Mouse (Mus musculus) kidney, postnatal 4 days (tissue): ENCODE measurements around the gene Syt16.

Experiments used
- DNase-seq, 2 experiments: peaks; one replicate each; pipeline ENCODE4 v3.0.0; 2021; ENCODE audit warnings: mixed read lengths in 2 of 2

Syt16 gene

DNA sequence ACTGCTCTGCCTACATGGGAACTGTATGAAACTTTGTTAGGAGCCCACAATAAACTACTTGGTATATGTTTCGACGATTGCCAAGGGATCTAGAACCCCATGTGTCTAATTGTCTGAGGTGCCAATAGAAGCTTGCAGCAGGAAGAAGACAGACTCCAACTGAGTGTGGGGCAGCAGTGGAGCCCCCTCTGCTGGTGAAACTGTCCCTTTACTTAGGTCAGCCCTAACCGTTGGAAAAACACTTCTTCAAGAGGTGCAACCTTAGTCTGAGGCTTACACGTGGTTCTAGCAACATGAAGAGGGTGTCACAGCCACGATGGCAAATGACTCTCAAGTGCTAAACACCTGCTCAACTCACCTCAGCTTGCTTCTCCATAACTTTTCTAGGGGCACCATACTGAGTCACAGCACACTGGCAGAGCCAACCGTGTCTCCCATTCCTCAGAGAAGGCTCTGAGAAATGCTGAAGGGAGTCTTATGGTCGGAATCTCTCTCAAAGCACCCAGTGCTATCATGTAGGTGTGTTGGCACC, 17.3 kb downstream of the Syt16 start:
- peak; percentile 67 to 69 for DNase-seq

DNA sequence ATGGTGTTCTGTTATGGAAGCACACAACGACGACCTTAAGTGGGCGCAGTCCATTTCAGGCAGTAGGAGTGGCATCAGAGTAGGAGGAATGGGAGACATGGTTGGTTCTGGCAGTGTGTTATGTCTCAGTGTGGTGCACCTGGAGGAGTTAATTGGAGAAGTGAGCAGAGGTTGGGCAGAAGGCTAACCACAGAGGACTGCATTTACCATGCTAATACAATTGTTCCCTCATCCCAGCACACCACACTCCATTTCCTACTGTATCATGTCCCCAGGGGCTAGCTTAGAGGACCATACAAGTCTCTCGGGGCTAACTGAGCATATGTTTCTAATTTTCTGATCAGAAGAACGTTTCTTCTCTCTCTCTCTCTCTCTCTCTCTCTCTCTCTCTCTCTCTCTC, 18.0 kb downstream of the Syt16 start:
- no peak for DNase-seq

DNA sequence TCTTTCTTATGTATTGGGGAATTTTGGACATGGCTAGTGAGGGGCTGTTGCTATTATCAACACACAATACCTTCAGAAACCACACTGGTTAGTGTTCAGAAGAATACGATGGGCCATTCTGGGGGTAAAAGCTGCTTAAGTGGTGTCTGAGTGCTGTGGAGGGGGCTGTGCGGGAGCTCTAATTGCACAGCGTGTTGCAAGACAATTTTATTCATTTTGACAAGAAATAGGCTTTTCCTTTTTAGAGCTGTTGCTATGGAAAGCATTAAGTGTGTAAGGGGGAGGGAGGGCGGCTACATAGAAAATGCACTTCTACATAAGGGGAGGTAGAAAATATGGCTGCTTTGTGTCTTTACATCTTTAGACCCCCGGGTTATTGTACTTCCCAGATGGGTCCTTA, 25.8 kb downstream of the Syt16 start:
- no peak for DNase-seq

DNA sequence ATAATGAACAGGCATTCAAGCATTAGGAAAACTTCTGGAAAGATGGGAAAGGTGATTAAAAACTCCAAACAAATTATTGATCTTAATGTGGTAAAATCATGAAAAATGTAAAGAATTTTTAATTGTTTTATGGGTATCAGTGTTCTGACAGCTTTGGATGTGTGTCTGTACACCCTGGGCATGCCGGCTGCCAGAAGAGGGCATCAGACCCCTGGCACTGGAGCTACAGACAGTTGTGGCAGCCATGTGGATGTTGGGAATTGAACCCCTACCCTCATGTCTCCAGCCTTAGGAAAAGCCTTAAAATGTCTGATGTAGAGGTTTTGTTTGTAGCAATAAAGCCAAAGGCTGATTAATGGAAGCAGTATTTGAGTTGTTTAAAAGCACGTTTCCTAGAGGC, 27.5 kb downstream of the Syt16 start:
- DNase-seq, result no peak

DNA sequence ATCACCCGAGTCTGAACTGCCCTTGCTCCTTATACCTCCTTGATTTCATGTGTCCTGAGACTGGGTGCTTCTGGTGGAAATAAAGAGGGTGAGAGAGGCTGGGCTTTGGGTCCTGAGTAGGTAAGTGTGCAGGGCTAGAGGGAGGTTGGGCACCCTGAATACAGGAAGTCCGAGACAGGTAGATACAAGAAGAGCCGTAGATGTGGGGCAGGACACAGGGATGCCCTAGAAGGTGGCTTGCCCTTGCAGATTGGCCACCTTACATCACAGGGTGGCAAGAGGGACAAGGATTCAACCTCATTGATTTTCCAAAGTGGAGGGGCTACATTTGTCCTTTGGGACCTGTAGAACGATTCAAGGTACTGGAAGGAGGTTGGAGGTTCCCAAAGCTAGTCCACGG, 45.8 kb downstream of the Syt16 start:
- DNase-seq, result no peak

DNA sequence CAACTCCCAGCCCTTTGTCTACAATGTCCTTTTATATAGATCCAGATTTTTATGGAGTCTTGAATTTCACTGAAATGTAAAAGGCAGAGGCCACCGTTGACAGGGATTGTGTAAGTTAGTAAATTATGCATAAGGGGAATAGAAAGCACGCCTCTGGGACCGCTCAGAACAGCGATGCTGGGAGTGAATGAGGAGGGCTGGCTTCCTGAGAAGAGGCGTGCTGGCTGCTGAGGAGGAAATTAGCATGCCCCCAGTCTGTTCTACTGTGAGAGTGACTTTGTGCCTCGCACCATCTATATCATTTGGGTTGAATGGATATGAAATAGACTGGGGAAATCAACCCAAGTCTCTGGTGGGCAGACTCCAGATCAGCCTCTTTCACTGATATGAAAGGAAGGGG, 46.3 kb downstream of the Syt16 start:
- no peak for DNase-seq

DNA sequence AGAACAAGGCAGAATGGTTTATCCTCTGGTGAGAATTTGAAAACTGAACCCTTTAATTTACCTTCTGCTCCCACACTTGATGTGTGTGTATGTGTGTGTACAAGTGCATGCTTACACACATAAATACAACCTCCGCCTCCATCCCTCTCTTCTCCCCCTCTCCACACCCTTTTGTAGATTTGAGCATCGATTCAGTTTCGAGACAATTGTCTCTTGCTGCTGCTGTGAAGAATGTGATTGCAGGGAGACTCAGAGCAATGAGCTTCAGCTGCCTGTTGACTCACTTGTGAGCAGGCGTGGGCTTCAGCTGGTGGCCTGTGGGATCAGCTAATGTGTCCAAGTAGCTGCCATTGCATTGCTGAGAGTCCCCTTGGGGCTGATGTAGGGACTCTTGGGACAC, 46.8 kb downstream of the Syt16 start:
- no peak for DNase-seq

DNA sequence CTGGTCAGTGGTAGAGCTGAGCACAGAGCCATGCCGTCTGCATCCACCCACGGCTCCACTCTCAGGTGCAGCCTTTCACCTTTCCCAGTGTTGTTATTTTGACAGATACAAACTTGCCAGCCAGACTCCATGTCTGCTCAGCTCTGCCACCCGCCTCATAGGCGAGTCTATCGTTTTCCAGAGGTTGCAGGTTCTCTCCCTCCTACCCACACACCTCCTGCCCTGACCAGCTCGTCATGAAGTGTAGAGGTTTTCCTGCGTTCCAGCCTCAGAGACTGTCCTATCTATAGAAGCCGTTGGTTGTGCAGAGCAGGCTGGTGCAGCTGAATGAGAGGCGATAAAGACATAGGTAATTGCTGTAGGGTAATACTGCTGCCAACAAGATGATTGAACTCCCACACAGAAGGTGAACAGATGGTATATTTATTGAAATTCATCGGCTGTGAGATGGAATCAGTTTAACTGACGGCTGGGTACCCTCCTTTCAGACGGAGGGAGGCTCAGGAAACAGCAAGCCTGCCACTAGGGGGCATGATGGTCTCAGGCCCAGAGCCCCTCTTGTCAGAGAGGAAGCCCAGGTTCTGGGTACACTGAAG, 58.0 kb downstream of the Syt16 start:
- DNase-seq, result peak; percentile 77 to 78

DNA sequence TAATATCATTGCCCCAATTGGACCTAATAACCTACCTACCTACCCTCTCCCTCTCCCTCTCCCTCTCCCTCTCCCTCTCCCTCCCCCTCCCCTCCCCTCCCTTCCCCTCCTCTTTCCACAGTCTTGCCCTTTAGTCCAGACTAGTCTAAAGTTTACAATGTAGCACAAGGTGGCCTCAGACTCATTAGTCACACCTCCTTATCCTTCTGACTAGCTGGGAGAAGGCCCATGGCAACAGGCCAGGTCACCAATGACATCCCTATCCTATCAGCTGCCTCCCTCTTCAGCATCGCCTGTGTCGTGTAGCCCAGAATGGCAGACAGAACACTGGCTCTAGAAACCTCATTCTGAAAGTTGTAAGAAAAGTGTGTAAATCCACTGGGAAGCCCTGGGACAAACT, 58.7 kb downstream of the Syt16 start:
- peak in 1 of 2 experiments; percentile 34 for DNase-seq

DNA sequence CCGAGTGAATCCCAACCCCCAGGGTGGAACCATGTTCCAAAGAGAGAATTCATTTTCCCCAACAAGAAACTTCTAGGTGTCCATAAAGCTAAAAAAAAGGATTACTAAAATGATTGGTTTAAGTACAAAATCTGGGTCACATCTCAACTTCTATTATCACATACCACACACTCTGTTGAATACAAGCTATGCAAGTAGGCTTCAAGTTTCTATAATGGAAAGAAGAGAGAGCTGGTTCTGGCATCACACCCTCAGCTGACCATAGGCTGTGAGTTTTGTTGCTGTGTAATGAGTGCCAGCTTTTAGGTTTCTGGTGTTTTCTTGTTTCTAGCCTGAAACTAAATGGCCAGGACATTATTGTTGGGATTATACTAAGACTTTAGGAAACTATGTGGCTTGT, 65.1 kb downstream of the Syt16 start:
- no peak for DNase-seq

DNA sequence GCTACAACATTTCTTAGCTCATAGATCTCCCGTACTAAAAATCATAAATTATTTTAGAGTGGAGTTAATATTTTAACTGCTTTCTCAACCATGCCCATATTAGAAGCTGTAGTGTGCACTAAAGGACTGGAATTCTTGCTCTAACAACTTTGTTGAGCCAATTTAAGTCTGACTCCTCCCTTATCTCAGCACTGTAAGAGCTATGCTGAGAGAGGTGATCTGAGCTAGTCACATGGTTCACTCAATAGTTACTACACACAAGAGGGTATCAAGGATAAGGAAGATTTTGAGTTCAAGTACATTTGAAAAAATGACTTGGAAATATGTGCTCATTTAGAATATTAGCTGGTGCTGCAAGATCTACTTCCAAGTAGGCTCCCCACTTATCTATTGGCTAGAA, 71.5 kb downstream of the Syt16 start:
- DNase-seq, result no peak

DNA sequence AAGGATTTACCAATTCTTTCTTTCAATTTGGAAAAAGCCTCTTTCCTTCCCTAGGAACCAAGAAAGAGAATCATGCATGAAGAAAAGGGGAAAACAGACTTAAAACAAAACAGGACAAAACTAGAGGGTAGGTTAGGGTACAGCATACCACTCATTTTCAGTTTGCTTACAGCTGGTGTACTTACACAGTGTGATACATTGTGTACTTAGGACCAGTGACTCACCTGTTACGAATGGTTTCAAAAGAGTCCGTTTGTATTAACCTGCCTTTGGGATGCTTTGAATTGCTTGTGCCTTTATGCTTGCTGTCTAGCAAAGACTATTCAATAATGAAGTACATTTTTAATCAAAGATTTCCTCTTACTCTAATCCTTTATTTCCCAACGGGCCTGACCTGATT, 78.1 kb downstream of the Syt16 start:
- DNase-seq, result no peak

DNA sequence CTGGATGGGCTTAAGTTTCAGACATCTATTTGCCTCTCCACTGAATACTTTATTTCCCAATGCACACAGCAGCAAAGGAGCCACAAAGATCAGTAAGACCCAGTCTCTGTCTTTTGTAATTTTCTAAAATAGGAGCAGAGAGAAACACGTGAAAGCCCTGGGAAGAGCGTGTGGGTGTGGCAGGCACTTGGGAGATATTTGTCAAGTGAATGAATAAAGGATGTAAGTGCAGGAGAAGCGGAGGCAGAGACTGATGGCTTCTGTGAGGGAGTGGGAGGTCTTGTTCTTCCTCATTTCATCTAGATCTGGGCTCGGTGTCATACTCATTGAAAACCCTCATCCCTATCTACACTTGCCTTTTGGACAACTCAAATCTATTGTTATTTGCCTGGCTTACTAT, 78.6 kb downstream of the Syt16 start:
- DNase-seq, result no peak

DNA sequence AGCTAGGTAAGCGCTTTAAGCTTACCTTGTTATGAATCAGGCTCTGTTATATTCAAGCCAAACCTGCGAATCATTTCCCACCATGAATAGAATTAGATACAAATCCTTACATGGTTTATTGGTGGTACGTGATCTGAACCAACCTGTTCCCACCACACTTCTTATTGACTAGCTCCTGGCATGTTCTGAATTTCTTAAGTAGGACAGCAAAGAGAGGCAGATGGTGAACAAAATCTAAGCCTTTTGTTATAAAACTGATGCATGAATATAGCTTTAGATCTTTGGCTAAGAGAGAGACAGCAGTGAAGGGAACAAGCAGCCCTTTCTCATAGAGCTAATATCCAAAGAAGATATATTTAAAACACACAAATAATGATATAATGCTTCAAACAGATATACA, 83.7 kb downstream of the Syt16 start:
- DNase-seq, result no peak

DNA sequence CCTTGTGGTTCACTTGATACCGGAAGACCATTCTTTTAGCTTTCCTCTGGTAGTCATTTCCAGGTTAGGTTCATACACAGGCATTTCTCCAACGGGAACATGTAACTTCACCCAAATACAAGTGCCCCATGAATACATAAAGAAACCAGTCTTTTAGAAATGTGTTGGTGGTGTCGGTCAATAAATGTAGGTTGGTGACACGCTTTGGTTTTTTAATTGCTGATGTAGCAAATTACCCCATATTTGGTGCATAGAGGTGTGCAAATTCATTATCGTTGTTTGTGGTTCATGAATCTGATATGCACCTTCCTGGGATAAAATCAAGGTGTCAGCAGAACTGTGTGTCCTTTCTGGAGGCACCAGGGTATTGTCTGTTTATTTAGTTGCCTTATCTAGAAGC, 86.9 kb downstream of the Syt16 start:
- DNase-seq, result no peak

DNA sequence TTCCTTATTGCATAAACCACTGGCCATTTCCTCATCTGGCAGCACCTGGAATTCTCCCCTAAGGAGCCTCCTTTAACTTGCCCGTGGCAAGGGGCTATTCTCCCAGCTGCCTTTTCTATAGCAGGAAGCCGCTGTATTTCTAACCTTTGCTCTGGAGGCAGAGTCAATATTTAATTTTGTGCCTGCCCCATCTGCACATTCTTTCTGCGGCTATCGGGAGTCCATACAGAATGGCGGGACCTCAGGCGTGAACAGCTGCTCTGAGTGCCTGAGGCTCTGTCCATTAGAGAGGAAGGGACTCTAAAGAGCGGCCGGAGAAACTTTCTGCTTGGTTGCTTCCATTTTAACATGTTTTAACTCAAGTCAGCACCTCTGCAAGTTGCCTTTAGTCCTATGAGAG, 89.6 kb downstream of the Syt16 start:
- peak; percentile 31 to 58 for DNase-seq

DNA sequence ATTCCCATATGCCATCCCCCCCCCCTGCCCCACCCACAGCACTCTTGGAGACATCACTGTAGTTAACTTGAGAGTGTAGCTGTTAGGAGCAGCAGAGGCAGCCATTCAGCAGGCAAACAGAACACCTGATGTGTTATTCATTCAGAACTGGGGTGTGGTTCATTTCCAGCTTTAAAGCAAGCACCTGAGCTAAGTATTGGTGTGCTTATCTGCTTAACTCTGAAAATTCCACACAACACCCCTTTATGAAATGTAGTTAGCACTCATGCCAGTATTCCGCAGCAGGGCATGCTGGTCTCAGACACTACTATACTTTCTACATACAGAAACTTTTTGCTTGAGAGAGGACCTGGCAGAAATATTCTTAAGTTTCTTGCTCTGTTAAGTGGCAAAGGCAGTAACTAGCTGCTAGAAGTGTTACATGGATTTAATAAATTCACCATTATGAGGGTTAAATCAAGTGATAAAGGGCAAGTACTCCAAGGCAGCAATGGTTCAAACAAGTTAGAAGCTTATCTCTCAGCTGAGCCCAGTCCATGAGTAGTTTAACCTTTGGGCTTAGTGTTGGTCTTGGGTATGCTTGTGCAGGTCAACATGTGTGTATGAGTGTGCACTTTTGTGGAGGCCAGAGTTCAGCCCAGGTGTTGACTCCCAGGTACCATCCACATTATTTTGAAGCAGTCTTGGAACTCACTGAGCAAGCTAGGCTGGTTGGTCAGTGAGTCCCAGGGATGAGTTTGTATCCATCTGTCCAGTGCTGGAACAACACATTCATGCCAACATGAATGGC, 92.1 kb downstream of the Syt16 start:
- no peak for DNase-seq

DNA sequence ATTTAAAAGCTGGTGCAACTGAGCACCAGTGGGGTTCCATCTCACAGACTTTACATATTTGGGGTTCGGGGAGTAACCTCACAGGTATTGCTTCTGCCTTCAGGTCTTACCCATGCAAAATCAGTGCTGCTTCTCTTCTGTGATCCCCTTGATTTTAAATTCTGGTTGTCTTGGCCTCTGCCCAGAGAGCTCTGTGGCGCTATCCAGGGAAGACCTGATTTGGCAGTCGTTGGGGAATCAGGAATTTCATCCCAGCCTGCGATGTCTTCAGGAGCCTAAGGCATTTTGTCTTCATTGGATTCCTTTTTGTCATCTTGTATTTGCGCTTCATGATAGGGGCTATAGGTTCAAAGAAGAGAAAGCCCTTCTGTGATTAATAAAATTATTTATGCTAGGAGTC, 95.1 kb downstream of the Syt16 start:
- no peak for DNase-seq

DNA sequence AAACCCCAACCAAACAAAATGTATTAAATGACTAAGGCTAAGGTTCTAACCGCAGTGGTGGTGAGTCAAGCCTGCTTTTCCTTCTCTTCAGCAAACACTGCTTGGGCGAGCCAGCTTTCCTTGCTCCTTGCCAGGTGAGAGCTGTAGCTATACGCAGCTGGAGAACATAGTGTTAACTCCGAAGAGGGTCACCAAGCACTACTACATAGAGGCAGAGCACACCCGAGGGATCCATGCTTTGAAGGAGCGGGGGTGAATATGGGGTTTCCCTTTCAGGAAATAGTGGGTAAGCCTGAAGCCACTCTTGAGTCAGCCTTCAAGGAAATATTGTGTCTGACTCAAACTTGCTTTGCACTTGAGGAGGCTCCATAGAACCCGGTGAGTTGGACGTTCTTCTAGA, 95.6 kb downstream of the Syt16 start:
- DNase-seq, result no peak

DNA sequence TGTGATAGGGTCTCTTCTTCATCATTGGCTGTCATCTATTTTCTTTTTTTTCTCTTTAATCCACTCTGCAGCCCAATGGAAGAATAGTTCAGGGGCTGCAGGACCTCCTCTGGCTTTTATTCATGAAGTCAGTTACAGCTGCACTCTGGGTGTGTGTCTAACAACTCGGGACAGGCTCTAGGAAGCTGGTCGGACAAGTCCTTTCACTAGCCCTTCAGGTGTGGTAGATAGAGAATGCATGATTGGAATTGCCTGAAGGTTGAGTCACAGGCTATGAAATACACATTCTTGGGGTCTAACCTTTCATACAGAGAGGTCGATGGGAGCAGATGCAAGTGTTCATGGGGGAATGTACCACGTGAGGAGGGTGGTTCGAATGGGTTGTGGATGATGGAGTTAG, 97.2 kb downstream of the Syt16 start:
- no peak for DNase-seq

DNA sequence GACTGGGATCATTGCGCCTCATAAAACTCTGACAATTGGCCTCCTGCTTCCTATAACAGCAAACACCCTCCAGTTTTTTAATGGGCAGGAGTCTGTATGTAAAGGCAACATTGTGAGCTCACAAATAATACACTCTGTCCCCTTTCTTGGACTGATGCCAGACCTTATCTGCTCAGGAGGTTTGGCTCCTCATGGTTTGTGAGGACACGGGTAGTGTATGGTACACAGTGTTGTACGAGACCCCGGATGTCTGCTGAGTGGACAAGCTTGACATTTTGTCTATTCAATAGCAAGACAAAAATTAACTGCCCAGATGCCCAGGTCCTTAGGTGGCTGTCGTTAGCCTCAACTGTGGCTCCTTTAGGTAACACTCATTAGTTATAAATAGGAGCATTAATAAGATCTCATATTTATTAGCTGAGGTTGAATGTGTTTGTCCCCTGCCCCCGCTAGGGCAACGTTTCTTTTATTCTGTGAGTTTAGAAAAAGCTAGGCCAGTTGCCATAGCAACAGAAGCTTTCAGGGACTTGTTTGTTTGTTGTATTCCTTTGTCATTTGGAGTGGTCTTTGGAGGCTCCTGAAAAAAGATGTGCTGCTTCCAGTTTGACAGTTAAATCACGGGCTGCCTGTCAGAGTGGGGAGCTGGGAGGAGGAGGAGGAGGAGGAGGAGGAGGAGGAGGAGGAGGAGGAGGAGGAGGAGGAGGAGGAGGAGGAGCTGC, 101.3 kb downstream of the Syt16 start:
- DNase-seq, result no peak

DNA sequence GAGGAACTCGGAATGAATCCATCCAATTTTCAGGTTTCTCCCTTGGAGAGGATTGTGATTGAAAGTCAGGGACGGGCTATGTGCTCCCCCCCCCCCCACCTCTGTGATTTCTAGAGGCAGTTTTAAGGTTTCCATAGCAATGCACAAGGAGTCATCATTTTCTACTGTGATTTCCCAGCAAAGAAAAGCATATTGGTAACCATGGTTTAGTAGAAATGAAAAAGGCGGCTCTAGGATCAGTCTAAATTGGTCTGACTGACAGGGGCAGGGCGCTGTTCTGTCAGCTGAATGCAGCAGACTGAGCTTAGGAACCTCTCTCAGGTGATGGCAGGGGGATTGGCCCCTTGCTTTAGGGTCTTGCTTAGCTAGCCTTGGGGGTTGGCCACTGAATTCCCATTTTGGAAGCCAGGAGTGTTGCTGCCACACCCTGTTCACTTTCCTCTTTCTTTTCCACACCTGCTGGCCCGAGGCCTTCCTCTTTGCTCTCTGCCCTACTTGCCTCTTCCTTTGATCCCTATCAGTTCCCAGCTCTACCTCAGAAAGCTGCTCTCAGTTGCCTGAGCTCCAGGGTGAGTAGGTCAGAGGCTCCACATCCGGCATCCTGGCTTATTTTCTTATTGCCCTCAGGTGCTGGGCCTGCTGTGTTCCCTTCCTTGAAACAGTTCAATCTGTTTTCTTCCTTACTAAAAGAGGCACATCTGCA, 108.5 kb downstream of the Syt16 start:
- DNase-seq, result no peak

DNA sequence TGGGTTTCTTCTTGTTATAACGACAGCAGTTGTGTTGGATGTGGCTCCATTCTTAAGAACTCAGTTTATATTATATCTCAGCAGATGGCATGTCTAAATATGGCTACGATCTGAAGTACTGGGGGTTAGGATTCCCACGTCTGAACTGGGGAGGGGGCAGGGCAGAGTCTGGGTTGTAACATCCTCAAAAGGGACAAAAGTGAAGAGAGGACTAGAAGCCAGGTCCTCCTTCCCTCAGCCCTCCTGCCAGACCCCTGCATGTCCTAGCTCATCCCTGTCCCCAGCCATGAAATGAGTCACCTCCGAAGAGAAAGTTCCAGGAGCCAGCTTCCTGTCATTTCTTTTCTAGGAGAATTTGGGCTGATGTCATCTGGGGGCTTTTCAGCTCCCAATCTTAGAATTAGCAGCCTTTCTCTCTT, 111.2 kb downstream of the Syt16 start:
- DNase-seq, result no peak
